Mouse (Mus musculus): Measurements from ENCODE around the gene Nceh1. TPM values are rescaled to one million over a fixed set of nuclear protein-coding genes. Genes with fewer than 3 reads are reported as not detected.

Gene Nceh1
- polyA plus RNA-seq, 1 experiment from 2014 or later, result 6.9 TPM

- DNase-seq (ENCODE audit: low spot score), result no peak
- Histone ChIP-seq H3K27me3 (ENCODE audit: insufficient read depth, poor library complexity, severe bottlenecking) (no peaks in the 10 kb centered on the region), H3K27ac (no peak overlapping the region), H3K4me3 (no peak overlapping the region), H3K36me3 (no peaks in the 10 kb centered on the region), H3K4me1 (no peaks in the 10 kb centered on the region), H3K9me3 (no peaks in the 10 kb centered on the region)
- 94% methylated on average over 7 of the region's 7 CpGs for WGBS
These were observed 128.2 kb downstream of the Nceh1 start for GRCm38 (mm10) chr3:27310973-27311372.

GRCm38 (mm10) chr3:27311475-27311874 is 128.7 kb downstream of the Nceh1 start:
- no peak overlapping the region for H3K27ac ChIP-seq
- no peaks in the 10 kb centered on the region for H3K9me3 ChIP-seq
- H3K27me3 ChIP-seq (ENCODE audit: insufficient read depth, poor library complexity, severe bottlenecking), result no peaks in the 10 kb centered on the region
- no peak for DNase-seq (ENCODE audit: low spot score)
- H3K4me3 ChIP-seq, result no peak overlapping the region
- WGBS, result 92% methylated on average over 4 of the region's 4 CpGs
- no peaks in the 10 kb centered on the region for H3K4me1 ChIP-seq
- no peaks in the 10 kb centered on the region for H3K36me3 ChIP-seq

- no peak for DNase-seq (ENCODE audit: low spot score)
- Histone ChIP-seq H3K36me3 (no peaks in the 10 kb centered on the region), H3K9me3 (no peaks in the 10 kb centered on the region), H3K27ac (no peak overlapping the region), H3K4me1 (no peaks in the 10 kb centered on the region), H3K4me3 (no peak overlapping the region), H3K27me3 (ENCODE audit: insufficient read depth, poor library complexity, severe bottlenecking) (no peaks in the 10 kb centered on the region)
- WGBS, result 63% methylated on average over 2 of the region's 2 CpGs
These were observed 131.9 kb downstream of the Nceh1 start for GRCm38 (mm10) chr3:27314506-27315164.

- Histone ChIP-seq H3K9me3 (no peaks in the 10 kb centered on the region), H3K36me3 (no peaks in the 10 kb centered on the region), H3K27me3 (ENCODE audit: insufficient read depth, poor library complexity, severe bottlenecking) (no peaks in the 10 kb centered on the region), H3K27ac (no peak within 1 kb of the TSS), H3K4me1 (no peaks in the 10 kb centered on the region), H3K4me3 (no peak within 1 kb of the TSS)
- 72% methylated on average over 9 of the region's 9 CpGs for WGBS
- DNase-seq (ENCODE audit: low spot score), result no peak
These were observed 134.0 kb downstream of the Nceh1 start, which contains the start of gene Tnfsf10 for GRCm38 (mm10) chr3:27316559-27317287. Gene Tnfsf10, plus strand, starts transcription at chr3:27317028.

GRCm38 (mm10) chr3:27317288-27318024 is 134.7 kb downstream of the Nceh1 start:
- Histone ChIP-seq H3K4me3 (no peak overlapping the region), H3K36me3 (no peaks in the 10 kb centered on the region), H3K4me1 (no peaks in the 10 kb centered on the region), H3K27ac (no peak overlapping the region), H3K27me3 (ENCODE audit: insufficient read depth, poor library complexity, severe bottlenecking) (no peaks in the 10 kb centered on the region), H3K9me3 (no peaks in the 10 kb centered on the region)
- WGBS, result 79% methylated on average over 4 of the region's 4 CpGs
- no peak for DNase-seq (ENCODE audit: low spot score)

- 100% methylated on average over 1 of the region's 1 CpGs for WGBS
- Histone ChIP-seq H3K27ac (no peak overlapping the region), H3K27me3 (ENCODE audit: insufficient read depth, poor library complexity, severe bottlenecking) (no peaks in the 10 kb centered on the region), H3K36me3 (no peaks in the 10 kb centered on the region), H3K4me3 (no peak overlapping the region), H3K9me3 (no peaks in the 10 kb centered on the region), H3K4me1 (no peaks in the 10 kb centered on the region)
- no peak for DNase-seq (ENCODE audit: low spot score)
These were observed 136.9 kb downstream of the Nceh1 start for GRCm38 (mm10) chr3:27319650-27320049.

GRCm38 (mm10) chr3:27320613-27321495 is 138.1 kb downstream of the Nceh1 start:
- no peaks in the 10 kb centered on the region for H3K9me3 ChIP-seq
- no peak overlapping the region for H3K4me3 ChIP-seq
- H3K4me1 ChIP-seq, result no peaks in the 10 kb centered on the region
- DNase-seq (ENCODE audit: low spot score), result no peak
- H3K36me3 ChIP-seq, result no peaks in the 10 kb centered on the region
- H3K27me3 ChIP-seq (ENCODE audit: insufficient read depth, poor library complexity, severe bottlenecking), result no peaks in the 10 kb centered on the region
- 70% methylated on average over 9 of the region's 9 CpGs for WGBS
- H3K27ac ChIP-seq, result no peak overlapping the region

- no peak for DNase-seq (ENCODE audit: low spot score)
- no peaks in the 10 kb centered on the region for H3K27me3 ChIP-seq (ENCODE audit: insufficient read depth, poor library complexity, severe bottlenecking)
- no peak overlapping the region for H3K4me3 ChIP-seq
- H3K9me3 ChIP-seq, result no peaks in the 10 kb centered on the region
- no peaks in the 10 kb centered on the region for H3K36me3 ChIP-seq
- 78% methylated on average over 9 of the region's 9 CpGs for whole genome bisulfite sequencing
- no peaks in the 10 kb centered on the region for H3K4me1 ChIP-seq
- H3K27ac ChIP-seq, result no peak overlapping the region
These were observed 139.8 kb downstream of the Nceh1 start for GRCm38 (mm10) chr3:27322591-27322990.

GRCm38 (mm10) chr3:27323551-27323950 is 140.8 kb downstream of the Nceh1 start:
- Histone ChIP-seq H3K4me3 (no peak overlapping the region), H3K36me3 (no peaks in the 10 kb centered on the region), H3K9me3 (no peaks in the 10 kb centered on the region), H3K27ac (no peak overlapping the region), H3K27me3 (ENCODE audit: insufficient read depth, poor library complexity, severe bottlenecking) (no peaks in the 10 kb centered on the region), H3K4me1 (no peaks in the 10 kb centered on the region)
- DNase-seq (ENCODE audit: low spot score), result no peak
- 74% methylated on average over 5 of the region's 5 CpGs for WGBS

GRCm38 (mm10) chr3:27326633-27327191 is 143.9 kb downstream of the Nceh1 start:
- H3K36me3 ChIP-seq, result no peaks in the 10 kb centered on the region
- no peak for DNase-seq (ENCODE audit: low spot score)
- no peak overlapping the region for H3K27ac ChIP-seq
- no peaks in the 10 kb centered on the region for H3K4me1 ChIP-seq
- H3K4me3 ChIP-seq, result no peak overlapping the region
- H3K9me3 ChIP-seq, result no peaks in the 10 kb centered on the region
- H3K27me3 ChIP-seq (ENCODE audit: insufficient read depth, poor library complexity, severe bottlenecking), result no peaks in the 10 kb centered on the region
- WGBS, result 78% methylated on average over 4 of the region's 4 CpGs

GRCm38 (mm10) chr3:27330706-27331105 is 147.9 kb downstream of the Nceh1 start:
- no peaks in the 10 kb centered on the region for H3K27me3 ChIP-seq (ENCODE audit: insufficient read depth, poor library complexity, severe bottlenecking)
- no peaks in the 10 kb centered on the region for H3K9me3 ChIP-seq
- 83% methylated on average over 5 of the region's 5 CpGs for WGBS
- no peak for DNase-seq (ENCODE audit: low spot score)
- no peak overlapping the region for H3K27ac ChIP-seq
- H3K36me3 ChIP-seq, result no peaks in the 10 kb centered on the region
- H3K4me1 ChIP-seq, result no peaks in the 10 kb centered on the region
- H3K4me3 ChIP-seq, result no peak overlapping the region
